Mouse (Mus musculus) MEL (cell line): Measurements from ENCODE around the gene Eaf1. TPM values are rescaled to one million over a fixed set of nuclear protein-coding genes. Genes with fewer than 3 reads are reported as not detected.

Experiments used
- DNase-seq: peaks from one replicate; pipeline ENCODE4 v3.0.0; 2011; ENCODE audit warnings: low read depth, low spot score
- H3K27ac ChIP-seq: 2 replicates; pipeline ENCODE4 v1.5.1; 2012; ENCODE audit warnings: low read depth, mild to moderate bottlenecking, control low read depth, low read length, moderate library complexity; ENCODE audit not compliant: control insufficient read depth
- H3K27me3 ChIP-seq, 2 experiments: fragments of 150-350 bp in 1 of 2; sonication (generic) in 1 of 2; 2 replicates each; pipeline ENCODE4 v1.6.1; 2012; ENCODE audit warnings: low read length in 2 of 2, mild to moderate bottlenecking in 2 of 2, improper control_type of control experiment in 1 of 2, moderate library complexity in 1 of 2; ENCODE audit not compliant: insufficient read depth in 2 of 2, control insufficient read depth in 1 of 2
- H3K36me3 ChIP-seq, 2 experiments: 2 replicates each; pipeline ENCODE4 v1.6.1; 2012 to 2014; ENCODE audit warnings: low read length in 2 of 2, improper control_type of control experiment in 1 of 2, inconsistent platforms in 1 of 2, mild to moderate bottlenecking in 1 of 2; ENCODE audit not compliant: insufficient read depth in 2 of 2, control insufficient read depth in 1 of 2
- H3K4me1 ChIP-seq, 2 experiments: fragments of 150-350 bp in 1 of 2; sonication (generic) in 1 of 2; 2 replicates each; pipeline ENCODE4 v1.6.1; 2012; ENCODE audit warnings: low read length in 2 of 2, improper control_type of control experiment in 1 of 2, mild to moderate bottlenecking in 1 of 2; ENCODE audit not compliant: insufficient read depth in 2 of 2, control insufficient read depth in 1 of 2
- H3K4me3 ChIP-seq, 2 experiments: fragments of 150-350 bp in 1 of 2; sonication (generic) in 1 of 2; 2 replicates each; pipeline ENCODE4 v1.5.1; 2012; ENCODE audit warnings: low read depth in 2 of 2, low read length in 2 of 2, mild to moderate bottlenecking in 2 of 2, moderate library complexity in 2 of 2, control low read depth in 1 of 2, improper control_type of control experiment in 1 of 2; ENCODE audit not compliant: control insufficient read depth in 1 of 2, insufficient read depth in 1 of 2
- H3K79me2 ChIP-seq: 2 replicates; pipeline ENCODE4 v1.6.1; 2012; ENCODE audit warnings: mild to moderate bottlenecking, low read length, moderate library complexity; ENCODE audit not compliant: control insufficient read depth, poor library complexity, insufficient read depth
- H3K9ac ChIP-seq: 2 replicates; pipeline ENCODE4 v1.6.1; 2012; ENCODE audit warnings: low read depth, mild to moderate bottlenecking, control low read depth, low read length, moderate library complexity; ENCODE audit not compliant: control insufficient read depth, poor library complexity, severe bottlenecking
- H3K9me3 ChIP-seq: fragments of 150-350 bp; sonication (generic); replicated peaks from 2 replicates; pipeline ENCODE4 v1.6.1; 2012; ENCODE audit warnings: mild to moderate bottlenecking, low read length, improper control_type of control experiment, moderate library complexity; ENCODE audit not compliant: insufficient read depth
- CHD1 ChIP-seq: IDR thresholded peaks from 2 replicates; pipeline ENCODE4 v1.6.1; 2012; ENCODE audit warnings: low read depth, mild to moderate bottlenecking, inconsistent platforms, low read length, improper control_type of control experiment
- CTCF ChIP-seq, 3 experiments: IDR thresholded peaks in 2 of 3; conservative IDR thresholded peaks in 1 of 3; 2 replicates each; pipeline ENCODE4 v1.5.1; 2011 to 2012; ENCODE audit warnings: low read length in 3 of 3, low read depth in 2 of 3, mild to moderate bottlenecking in 2 of 3, improper control_type of control experiment in 1 of 3, inconsistent platforms in 1 of 3, mixed read lengths in 1 of 3, moderate library complexity in 1 of 3; ENCODE audit not compliant: control insufficient read depth in 1 of 3, insufficient read depth in 1 of 3, poor library complexity in 1 of 3, severe bottlenecking in 1 of 3
- E2F4 ChIP-seq: IDR thresholded peaks from 2 replicates; pipeline ENCODE4 v1.6.1; 2011; ENCODE audit warnings: low read depth, low read length, improper control_type of control experiment, borderline replicate concordance
- ELF1 ChIP-seq: IDR thresholded peaks from 2 replicates; pipeline ENCODE4 v1.6.1; 2014; ENCODE audit warnings: low read depth, mild to moderate bottlenecking, inconsistent platforms, low read length, improper control_type of control experiment, moderate library complexity
- ETS1 ChIP-seq: IDR thresholded peaks from 2 replicates; pipeline ENCODE4 v1.6.1; 2012; ENCODE audit warnings: low read depth, mild to moderate bottlenecking, inconsistent platforms, low read length, improper control_type of control experiment, moderate library complexity
- GABPA ChIP-seq: IDR thresholded peaks from 2 replicates; pipeline ENCODE4 v1.6.1; 2012; ENCODE audit warnings: low read depth, mild to moderate bottlenecking, inconsistent platforms, low read length, improper control_type of control experiment, moderate library complexity
- HCFC1 ChIP-seq: IDR thresholded peaks from 2 replicates; pipeline ENCODE4 v1.6.1; 2012; ENCODE audit warnings: low read depth, mild to moderate bottlenecking, inconsistent platforms, low read length, improper control_type of control experiment, moderate library complexity
- MAX ChIP-seq: IDR thresholded peaks from 2 replicates; pipeline ENCODE4 v1.6.1; 2011; ENCODE audit warnings: low read length, improper control_type of control experiment
- MAZ ChIP-seq: IDR thresholded peaks from 2 replicates; pipeline ENCODE4 v1.6.1; 2012; ENCODE audit warnings: low read depth, mild to moderate bottlenecking, inconsistent platforms, low read length, improper control_type of control experiment
- MYC ChIP-seq: IDR thresholded peaks from 2 replicates; pipeline ENCODE4 v1.6.1; 2011; ENCODE audit warnings: low read depth, mild to moderate bottlenecking, low read length, improper control_type of control experiment, moderate library complexity
- POLR2A ChIP-seq, 2 experiments: IDR thresholded peaks; 2 replicates each; pipeline ENCODE4 v1.6.1; 2011 to 2012; ENCODE audit warnings: low read length in 2 of 2, mild to moderate bottlenecking in 2 of 2, control low read depth in 1 of 2, improper control_type of control experiment in 1 of 2, low read depth in 1 of 2, moderate library complexity in 1 of 2; ENCODE audit not compliant: control insufficient read depth in 1 of 2, insufficient read depth in 1 of 2, poor library complexity in 1 of 2
- RCOR1 ChIP-seq: IDR thresholded peaks from 2 replicates; pipeline ENCODE4 v1.6.1; 2012; ENCODE audit warnings: low read depth, mild to moderate bottlenecking, inconsistent platforms, low read length, improper control_type of control experiment
- TBP ChIP-seq: IDR thresholded peaks from 2 replicates; pipeline ENCODE4 v1.8.0; 2011; ENCODE audit warnings: low read depth, low read length, improper control_type of control experiment
- TCF12 ChIP-seq: IDR thresholded peaks from 2 replicates; pipeline ENCODE4 v1.6.1; 2014; ENCODE audit warnings: low read depth, mild to moderate bottlenecking, inconsistent platforms, low read length, improper control_type of control experiment, moderate library complexity
- USF1 ChIP-seq: IDR thresholded peaks from 2 replicates; pipeline ENCODE4 v1.6.1; 2014; ENCODE audit warnings: low read depth, mild to moderate bottlenecking, inconsistent platforms, low read length, improper control_type of control experiment, moderate library complexity
- ZMIZ1 ChIP-seq: IDR thresholded peaks from 2 replicates; pipeline ENCODE4 v1.6.1; 2012; ENCODE audit warnings: low read depth, mild to moderate bottlenecking, inconsistent platforms, low read length, improper control_type of control experiment, moderate library complexity
- polyA plus RNA-seq, 2 experiments: library from polyadenylated mRNA; stranded (reverse) in 1 of 2; unstranded in 1 of 2; fragments of >175 nt in 1 of 2; fragments of >200 nt in 1 of 2; gene quantifications; 2 replicates each; pipeline versions ENCODE4 v1.2.1 to v1.2.4; 2012; ENCODE audit warnings: low replicate concordance in 2 of 2, low read depth in 1 of 2; ENCODE audit not compliant: insufficient read length in 2 of 2, insufficient read depth in 1 of 2, missing spikeins in 1 of 2
- total RNA-seq: library from RNA; depleted of rRNA; stranded (reverse); fragments of 300-350 nt; gene quantifications from 2 replicates; pipeline ENCODE4 v1.2.3, GENCODE M21; 2012

The Eaf1 gene
- total and polyA plus RNA-seq, 3 experiments, result 50.6 to 67.2 TPM; not detected in 1

DNA sequence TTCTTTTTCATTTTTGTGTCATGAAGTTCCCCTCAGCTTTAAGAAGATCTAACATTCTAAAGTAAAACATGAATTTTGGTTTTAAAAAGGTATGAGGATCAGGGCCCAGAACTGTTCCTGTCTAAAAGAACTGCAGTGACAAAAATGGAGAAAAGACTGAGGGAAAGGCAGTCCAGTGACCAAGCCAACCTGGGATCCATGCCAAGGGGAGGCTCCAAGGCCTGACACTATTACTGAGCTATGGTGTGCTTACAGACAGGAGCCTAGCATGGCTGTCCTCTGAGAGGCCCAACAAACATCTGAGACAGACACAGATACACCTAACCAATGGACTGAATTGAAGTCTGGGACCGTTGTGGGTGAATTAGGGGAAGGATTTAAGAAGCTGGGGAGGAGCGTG lies 15.7 kb downstream of the Eaf1 start:
- Histone ChIP-seq H3K9me3 (no peaks in the 10 kb centered on the region), H3K27me3 (no peaks in the 10 kb centered on the region), H3K27ac (no peak overlapping the region), H3K4me1 (no peaks in the 10 kb centered on the region), H3K9ac (no peak overlapping the region), H3K79me2 (no peaks in the 10 kb centered on the region), H3K4me3 (no peak overlapping the region)
- no peak for DNase-seq
- no peak for TF ChIP-seq CTCF (IDR thresholded peaks at IDR 0.05 in 2 of 3, conservative IDR thresholded peaks at IDR 0.05 in 1 of 3; ENCODE audit: control insufficient read depth in 1 of 3, insufficient read depth in 1 of 3, low read depth in 2 of 3, low read length in 3 of 3, poor library complexity in 1 of 3, severe bottlenecking in 1 of 3)
- TF ChIP-seq CHD1, result no peak
- no peak for TF ChIP-seq POLR2A (IDR thresholded peaks at IDR 0.05; ENCODE audit: control insufficient read depth in 1 of 2, insufficient read depth in 1 of 2, low read depth in 1 of 2, low read length in 2 of 2, poor library complexity in 1 of 2)
- TF ChIP-seq MYC, result no peak
- TF ChIP-seq TCF12, result no peak
- no peak for TF ChIP-seq ELF1
- no peak for TF ChIP-seq E2F4
- no peak for TF ChIP-seq HCFC1
- TF ChIP-seq, all 39 proteins: peak for 0
- H3K36me3 ChIP-seq, result peaks cover 0 to 33% of the 10 kb centered on the region in 2 experiments; a peak in 2 of 4 replicates

DNA sequence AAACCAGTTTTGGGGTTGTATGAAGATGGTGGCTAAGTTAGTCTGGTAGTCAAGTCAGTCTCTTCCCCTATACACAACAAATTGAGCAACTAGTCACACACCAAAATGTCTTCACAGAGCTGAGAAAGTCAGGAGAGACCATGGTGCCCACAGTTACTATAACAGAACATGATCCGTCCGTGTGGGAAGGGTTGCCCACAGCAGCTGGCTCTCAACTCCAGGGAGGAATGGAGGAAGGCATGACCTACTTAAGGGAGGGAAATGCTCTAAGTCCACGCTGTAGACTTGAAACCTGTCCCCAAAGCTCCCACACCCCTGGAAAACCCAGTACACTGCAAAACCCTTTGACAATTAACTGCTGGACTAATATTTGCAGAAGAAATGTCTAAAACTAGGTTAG lies 16.1 kb downstream of the Eaf1 start:
- Histone ChIP-seq H3K79me2 (no peaks in the 10 kb centered on the region), H3K9ac (no peak overlapping the region), H3K36me3 (peaks cover 0 to 31% of the 10 kb centered on the region in 2 experiments; a peak in 2 of 4 replicates)
- no peak for TF ChIP-seq ETS1
- no peak for TF ChIP-seq MAX
- TF ChIP-seq GABPA, result no peak
- no peak for TF ChIP-seq CHD1
- 0 out of 2 replicates have a peak, but pooled peaks have one; percentile 16 for TF ChIP-seq ZMIZ1
- no peak for TF ChIP-seq TBP
- no peak for TF ChIP-seq HCFC1
- TF ChIP-seq RCOR1, result no peak
- TF ChIP-seq MAZ, result no peak
- 0 out of 4 replicates have a peak, but pooled peaks of 1 of the 2 experiments have one; percentile 32 for TF ChIP-seq POLR2A (IDR thresholded peaks at IDR 0.05; ENCODE audit: control insufficient read depth in 1 of 2, insufficient read depth in 1 of 2, low read depth in 1 of 2, low read length in 2 of 2, poor library complexity in 1 of 2)
- no peak for TF ChIP-seq USF1
- TF ChIP-seq, all 39 proteins: peak for 2
- no peak for DNase-seq
- H3K4me1 ChIP-seq, result no peaks in the 10 kb centered on the region
- H3K4me3 ChIP-seq, result no peak overlapping the region
- H3K27me3 ChIP-seq, result no peaks in the 10 kb centered on the region
- H3K9me3 ChIP-seq, result no peaks in the 10 kb centered on the region
- no peak overlapping the region for H3K27ac ChIP-seq
